Mouse (Mus musculus): ENCODE results near the gene Pigv.

GRCm38 (mm10) chr4:133656294-133656693, 16.2 kb downstream of the Pigv start:
- TF ChIP-seq CTCF (IDR thresholded peaks at IDR 0.05), result no peak
- TF ChIP-seq EP300 (IDR thresholded peaks at IDR 0.05), result no peak
